Mouse (Mus musculus): Measurements from ENCODE around the gene Prkg2.

Gene Prkg2

DNA sequence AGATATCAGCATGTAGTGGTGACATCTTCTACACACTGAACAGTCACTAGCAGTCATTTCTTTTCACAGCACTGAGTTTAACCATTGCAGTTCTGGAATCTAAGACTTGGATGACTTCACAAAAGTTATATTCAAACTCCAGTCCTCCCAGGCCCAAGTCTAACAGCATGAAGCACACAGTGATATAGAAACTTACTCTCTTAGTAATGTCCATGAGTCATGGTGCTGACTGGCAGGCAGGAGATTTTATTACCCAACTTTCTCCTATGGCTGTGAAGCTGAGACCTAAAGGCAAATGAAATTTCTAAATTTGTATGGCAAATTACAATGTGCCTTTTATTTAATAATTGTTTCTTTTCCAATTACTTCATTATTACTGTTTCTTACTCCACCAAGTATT is 139.2 kb downstream of the Prkg2 start:
- no peak for DNase-seq

GRCm38 (mm10) chr5:98894281-98894680 is 142.9 kb downstream of the Prkg2 start:
- DNase-seq, result no peak

GRCm38 (mm10) chr5:98890544-98891050 is 146.6 kb downstream of the Prkg2 start:
- DNase-seq, result no peak

- DNase-seq, result no peak
Observed at GRCm38 (mm10) chr5:98882096-98882495, 155.1 kb downstream of the Prkg2 start.

All from cerebellum, adult 11-12 months (tissue).